In genomic region chr4:97891063-97891462, GRCm38 (mm10) we compare ENCODE assay signal across 29 mouse cellular contexts.
DNase-seq lines count a peak whose midpoint lies in the region; ATAC-seq and TF ChIP-seq lines count a peak whose summit lies in the region.
"Had no signal": no experiment of that assay in that cellular context is flagged by ENCODE, and none has a peak within 500 bp of the region (broad histone marks: within the 10 kb centered on the region; RNA-seq: fewer than 3 reads in every experiment).

No protein-coding gene starts in this region.

- peaks cover 9% of the 10 kb centered on the region for H3K9me3 ChIP-seq in G1E (replicated peaks)
- H3K9me3 ChIP-seq: embryonic facial prominence, embryonic 13.5 days; heart, embryonic 10.5 days; kidney, embryonic 15.5 days; megakaryocyte, embryonic 14.5 days; midbrain, embryonic 15.5 days; neural tube, embryonic 15.5 days had no signal

- ATAC-seq in G1E (ENCODE audit: extremely low read depth, insufficient number of reproducible peaks, low FRiP score, poor library complexity, severe bottlenecking) = peak; percentile 78
- peak; percentile 59 for ATAC-seq in common myeloid progenitor, adult 5-6 weeks (replicated peaks; ENCODE audit: low read depth, poor library complexity, severe bottlenecking)
- peak; percentile 68 for ATAC-seq in megakaryocyte-erythroid progenitor cell, adult 5-6 weeks (replicated peaks; ENCODE audit: low FRiP score, low TSS enrichment, poor library complexity, severe bottlenecking)
- ATAC-seq: forebrain, embryonic 16.5 days; hindbrain, embryonic 16.5 days; midbrain, embryonic 15.5 days had no signal

- no peak overlapping the region for H3K4me3 ChIP-seq in layer of hippocampus, adult 2 months
- no peak overlapping the region for H3K4me3 ChIP-seq in G1E (ENCODE audit: low read depth, low read length)
- H3K4me3 ChIP-seq: embryonic facial prominence, embryonic 13.5 days; heart, embryonic 10.5 days; kidney, embryonic 15.5 days; midbrain, embryonic 15.5 days; neural tube, embryonic 15.5 days had no signal

- no peak for DNase-seq in layer of hippocampus, adult 2 months (ENCODE audit: low spot score in 2 of 2)
- DNase-seq in layer of hippocampus, postnatal 25 days (ENCODE audit: extremely low spot score in 1 of 2, low spot score in 1 of 2) = no peak
- no peak for DNase-seq in G1E (ENCODE audit: low spot score)
- DNase-seq in frontal cortex, postnatal 25 days (ENCODE audit: low spot score in 2 of 2) = no peak
- no peak for DNase-seq in lung, postnatal 4 days
- DNase-seq: adrenal gland, postnatal 10 days; cerebellum, adult 11-12 months; cerebellum, adult 9-11 months; gastrocnemius, postnatal 14 days; heart, postnatal 14 days; kidney, adult 18-20 months; kidney, postnatal 25 days; left cerebral cortex, postnatal 4 days; lung, embryonic 14.5 days; retina, postnatal 1 day; right cerebral cortex, postnatal 14 days; thymus, postnatal 4 days had no signal

- H3K4me1 ChIP-seq in G1E (ENCODE audit: insufficient read depth, low read depth, low read length) = no peaks in the 10 kb centered on the region
- H3K4me1 ChIP-seq: kidney, embryonic 15.5 days had no signal

- no peak for TF ChIP-seq CTCF in layer of hippocampus, adult 2 months (conservative IDR thresholded peaks at IDR 0.05)
- no peak for TF ChIP-seq CTCF in G1E (IDR thresholded peaks at IDR 0.05; ENCODE audit: low read depth, low read length)

- H3K27ac ChIP-seq in layer of hippocampus, adult 2 months = peak overlapping the region; percentile 9; the same call in 1 of the 2 replicates
- H3K27ac ChIP-seq: embryonic facial prominence, embryonic 13.5 days; heart, embryonic 10.5 days; kidney, embryonic 15.5 days; midbrain, embryonic 15.5 days; neural tube, embryonic 15.5 days had no signal

- peaks cover 4% of the 10 kb centered on the region for H3K36me3 ChIP-seq in G1E (replicated peaks)
- H3K36me3 ChIP-seq: embryonic facial prominence, embryonic 13.5 days; heart, embryonic 10.5 days; kidney, embryonic 15.5 days; midbrain, embryonic 15.5 days; neural tube, embryonic 15.5 days had no signal

- H3K27me3 ChIP-seq in G1E (ENCODE audit: insufficient read depth, low read length) = no peaks in the 10 kb centered on the region
- H3K27me3 ChIP-seq: CH12.LX; embryonic facial prominence, embryonic 13.5 days; kidney, embryonic 15.5 days; megakaryocyte, embryonic 14.5 days; midbrain, embryonic 15.5 days; neural tube, embryonic 15.5 days; Patski had no signal
